Mouse (Mus musculus) regulatory T cell (primary cell): ENCODE data around the gene Egln1.

Source experiments
- in situ Hi-C: fragments of 300-600 bp; cut with MboI, MseI; formaldehyde crosslinking; loops from one replicate; pipeline ENCODE4 v1.15.1; 2025; ENCODE audit warnings: high pct_unique_total_duplicates

Egln1 gene

DNA sequence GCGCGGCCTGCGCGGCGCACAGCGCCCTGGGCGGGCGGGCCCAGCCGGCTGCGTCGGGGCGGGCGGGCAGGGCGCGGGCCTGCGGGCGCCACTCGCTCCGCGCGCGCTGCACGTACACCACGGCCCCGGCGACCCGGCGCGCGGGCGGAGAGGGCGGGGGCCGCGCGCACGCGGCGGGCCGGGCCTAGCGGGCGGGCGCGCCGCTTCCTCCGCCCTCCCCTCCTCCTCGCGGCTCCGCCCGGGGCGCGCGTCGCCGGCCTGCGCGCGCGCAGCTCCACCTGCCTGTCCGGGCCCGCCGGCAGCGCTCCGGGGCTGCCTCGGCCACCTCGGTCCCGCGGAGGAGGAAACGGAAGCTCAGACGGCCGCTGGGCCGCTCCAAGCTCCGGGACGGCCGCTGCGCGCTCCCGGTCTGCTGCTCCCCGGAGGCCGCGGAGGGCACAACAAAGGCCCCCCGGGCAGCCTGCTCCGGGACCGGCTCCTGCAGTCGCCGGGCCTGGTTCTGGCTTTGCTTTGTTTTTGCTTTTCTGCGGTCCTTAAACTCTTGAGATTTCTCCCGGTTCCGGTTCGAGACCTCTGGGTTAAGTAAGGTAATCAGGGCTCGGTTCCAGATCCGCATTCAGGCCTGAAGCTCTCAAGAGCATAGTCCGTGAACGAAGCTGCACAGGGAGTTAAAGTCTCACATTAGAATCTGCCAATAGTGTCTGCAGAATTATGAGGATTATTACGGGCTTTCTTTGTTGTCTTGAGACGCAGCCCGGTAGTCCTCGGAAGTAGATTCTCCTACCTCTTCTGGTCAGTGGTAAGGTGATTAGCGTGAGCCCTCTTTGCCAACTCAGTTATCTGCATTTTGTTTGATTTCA is at the start of gene Egln1:
TSS of gene Egln1 (minus strand) at position 116 of the 860 bp plus-strand sequence.
- in situ Hi-C loops = loop anchor here (5.0 kb wide), 1 partner anchor 88 kb away; no protein-coding TSS in a partner anchor

DNA sequence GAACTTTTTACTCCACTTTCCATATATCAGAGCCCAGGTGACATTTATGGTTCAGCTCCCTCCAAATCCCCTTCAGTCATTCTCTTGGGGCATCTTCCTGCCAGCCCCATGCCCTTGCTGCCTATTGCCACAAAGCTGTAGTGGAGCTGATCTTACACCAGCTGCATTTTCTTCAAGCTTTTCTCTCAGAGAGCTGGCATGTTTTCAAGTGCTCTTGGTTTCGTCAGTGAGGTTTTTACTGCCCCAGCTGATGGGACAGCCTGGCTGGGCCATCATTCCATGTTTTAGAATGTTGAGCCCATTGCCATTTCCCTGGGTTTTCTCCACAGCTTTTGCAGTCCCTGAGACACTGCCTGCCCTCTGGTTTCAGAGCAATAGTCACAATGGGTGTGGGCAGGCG is 46.7 kb upstream of the Egln1 start:
- in situ Hi-C loops = no loop called here

DNA sequence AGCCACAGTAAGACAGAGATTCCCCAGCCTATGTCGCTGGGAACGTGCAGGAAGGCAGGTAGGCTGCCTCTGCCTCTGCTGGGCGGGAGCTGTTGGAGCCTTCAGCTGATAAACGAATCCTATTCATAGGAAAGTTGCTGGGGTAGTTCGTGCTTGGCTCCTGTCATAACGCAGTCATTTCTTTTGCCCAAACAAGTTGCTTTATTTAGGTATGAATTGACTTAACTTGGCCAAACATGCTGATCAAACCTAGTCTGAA is 42.5 kb upstream of the Egln1 start:
- in situ Hi-C loops = no loop called here

DNA sequence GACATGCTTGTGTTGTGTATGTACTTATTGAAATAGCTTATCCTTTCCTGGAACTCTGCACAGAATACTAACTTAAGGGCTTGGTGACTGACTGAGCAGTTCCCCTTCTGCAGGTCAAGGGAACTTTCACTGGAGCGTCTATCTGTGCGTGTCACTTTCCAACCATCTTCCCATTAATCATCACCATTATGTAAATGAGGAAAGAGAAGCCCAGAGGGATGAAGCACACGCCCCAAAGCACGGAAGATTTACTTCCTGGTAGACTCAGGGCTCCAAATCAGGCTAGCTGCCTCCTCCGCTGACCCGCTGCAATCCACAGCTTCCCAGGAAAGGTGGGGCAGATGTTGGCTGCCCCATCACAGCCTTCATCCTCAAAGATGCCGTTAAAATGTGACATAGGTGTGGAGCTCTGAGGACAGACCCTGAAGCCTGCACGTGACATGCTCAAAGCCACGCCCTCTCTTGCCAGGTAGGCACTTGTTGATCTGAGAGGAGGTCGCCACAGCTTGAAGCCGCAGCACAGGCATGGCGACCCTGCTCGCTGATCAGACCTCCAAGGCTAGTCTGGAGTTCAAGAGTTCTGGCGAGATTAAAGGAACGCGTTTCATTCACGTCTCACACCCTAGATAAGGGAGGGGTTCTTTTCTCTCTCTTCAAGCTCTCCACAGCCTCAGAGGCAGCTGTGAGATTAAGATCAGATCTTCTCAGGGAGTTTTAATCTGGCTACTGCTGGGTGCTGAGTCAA is 42.0 kb upstream of the Egln1 start:
- in situ Hi-C loops = no loop called here

DNA sequence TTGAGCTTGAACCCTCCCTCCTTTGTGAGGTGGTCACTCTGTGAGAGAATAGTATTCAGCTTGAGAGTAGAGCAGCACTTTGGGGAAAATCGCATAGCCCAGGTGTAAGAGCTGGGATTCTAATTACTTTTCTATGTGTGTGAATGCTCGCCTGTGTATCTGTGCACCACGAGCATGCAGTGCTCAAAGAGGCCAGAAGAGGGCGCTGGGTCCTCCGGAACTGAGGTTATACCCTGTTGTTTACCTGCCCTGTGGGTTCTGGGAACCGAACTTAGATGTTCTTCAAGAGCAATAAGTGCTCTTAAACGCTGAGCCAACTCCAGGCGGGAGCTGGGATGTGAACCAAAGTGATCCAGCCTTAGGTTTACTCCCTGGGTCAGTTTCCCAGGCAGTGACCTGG is 31.7 kb upstream of the Egln1 start:
- in situ Hi-C loops = loop anchor here (10.0 kb wide), 1 partner anchor 1676 kb away; no protein-coding TSS in a partner anchor

DNA sequence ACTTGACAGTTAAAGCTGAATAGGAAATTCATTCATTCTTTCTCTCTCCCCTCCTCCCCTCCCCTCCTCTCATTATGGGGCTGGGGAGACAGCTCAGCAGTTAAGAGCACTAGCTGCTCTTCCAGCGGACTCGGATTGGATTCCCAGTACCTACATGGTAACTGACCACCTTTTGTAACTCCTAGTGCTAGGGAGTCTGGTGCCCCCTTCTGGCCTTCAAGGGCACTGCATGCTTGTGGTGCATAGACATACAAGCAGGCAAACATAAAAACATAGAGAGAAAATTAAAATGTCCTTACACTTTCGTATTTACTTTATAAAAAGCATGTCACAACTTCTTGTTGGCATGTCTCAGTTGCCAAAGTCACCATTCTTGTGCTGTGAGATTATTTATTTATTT is 30.9 kb upstream of the Egln1 start:
- in situ Hi-C loops = loop anchor here (10.0 kb wide), 1 partner anchor 1675 kb away; no protein-coding TSS in a partner anchor

DNA sequence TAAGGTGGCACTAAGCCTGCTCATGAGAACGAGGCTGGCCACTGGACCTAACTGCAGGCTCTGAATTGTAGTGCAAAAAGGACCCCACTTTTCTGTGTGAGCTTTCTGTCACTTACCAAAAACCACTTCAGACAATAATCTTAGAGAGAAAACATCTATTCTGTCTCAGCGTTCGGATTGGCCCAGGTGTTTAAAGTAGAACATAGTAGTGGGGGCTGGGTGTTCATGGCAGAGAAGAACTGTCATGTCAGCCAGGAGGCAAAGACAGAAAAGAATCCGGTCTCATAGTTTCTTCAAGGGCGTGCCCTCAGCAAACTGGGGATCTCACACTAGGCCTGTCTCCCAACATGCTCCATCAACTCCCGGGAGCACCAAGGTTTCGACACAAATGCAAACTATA is 28.9 kb upstream of the Egln1 start:
- in situ Hi-C loops = no loop called here

DNA sequence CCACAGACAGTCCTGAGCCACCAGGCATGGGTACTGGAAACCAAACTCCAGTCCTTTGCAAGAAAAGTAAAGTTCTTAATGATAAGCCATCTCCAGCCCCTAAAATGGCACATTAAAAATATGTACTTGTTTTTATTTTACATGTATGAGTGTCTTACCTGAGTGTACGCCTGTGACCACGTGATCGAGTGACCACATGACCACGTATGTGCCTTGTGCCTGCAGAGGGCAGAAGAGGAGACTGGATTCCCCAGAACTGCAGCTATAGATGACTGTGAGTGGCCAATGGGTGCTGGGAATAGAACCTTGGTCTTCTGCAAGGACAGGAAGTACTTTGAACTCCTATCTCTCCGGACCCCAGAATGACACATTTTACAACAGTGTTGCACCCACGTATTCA is 27.1 kb upstream of the Egln1 start:
- in situ Hi-C loops = no loop called here

DNA sequence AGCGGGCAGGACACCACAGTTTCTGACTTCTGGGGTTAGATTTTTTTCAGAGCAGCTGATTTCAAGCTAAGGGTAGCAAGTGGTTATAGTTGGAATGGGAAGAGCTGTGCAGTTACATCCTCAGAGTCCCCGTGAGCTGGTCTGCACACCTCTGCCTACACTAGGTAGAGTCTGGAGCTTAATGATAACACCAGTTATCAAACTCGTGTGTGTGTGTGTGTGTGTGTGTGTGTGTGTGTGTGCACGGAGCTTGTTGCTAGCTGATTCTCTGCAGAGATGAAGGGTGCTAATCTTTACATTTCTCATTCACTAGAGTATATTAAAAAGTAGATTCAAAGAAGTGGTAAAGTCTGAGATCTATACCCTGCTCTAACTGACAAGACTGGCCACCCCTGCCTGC is 25.1 kb upstream of the Egln1 start:
- in situ Hi-C loops = no loop called here

DNA sequence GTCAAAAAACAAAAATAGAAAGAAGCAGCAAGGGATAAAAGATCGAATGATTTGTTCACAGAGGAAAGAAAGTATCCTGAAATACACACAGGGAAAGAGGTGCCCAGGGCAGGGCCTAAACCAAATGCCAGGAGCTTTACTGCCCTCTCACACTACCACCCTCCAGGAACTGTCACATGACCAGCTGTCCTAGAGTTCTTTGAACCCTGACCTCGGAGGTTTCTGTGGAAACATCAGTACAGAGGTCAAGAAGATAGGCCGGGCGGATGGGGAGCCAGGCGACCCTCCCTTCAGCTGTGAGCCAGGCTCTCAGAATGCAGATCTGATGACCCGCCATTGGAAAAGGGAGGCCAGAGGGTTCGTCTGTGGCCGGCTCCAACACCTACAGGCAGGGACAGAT is 24.1 kb upstream of the Egln1 start:
- in situ Hi-C loops = no loop called here

DNA sequence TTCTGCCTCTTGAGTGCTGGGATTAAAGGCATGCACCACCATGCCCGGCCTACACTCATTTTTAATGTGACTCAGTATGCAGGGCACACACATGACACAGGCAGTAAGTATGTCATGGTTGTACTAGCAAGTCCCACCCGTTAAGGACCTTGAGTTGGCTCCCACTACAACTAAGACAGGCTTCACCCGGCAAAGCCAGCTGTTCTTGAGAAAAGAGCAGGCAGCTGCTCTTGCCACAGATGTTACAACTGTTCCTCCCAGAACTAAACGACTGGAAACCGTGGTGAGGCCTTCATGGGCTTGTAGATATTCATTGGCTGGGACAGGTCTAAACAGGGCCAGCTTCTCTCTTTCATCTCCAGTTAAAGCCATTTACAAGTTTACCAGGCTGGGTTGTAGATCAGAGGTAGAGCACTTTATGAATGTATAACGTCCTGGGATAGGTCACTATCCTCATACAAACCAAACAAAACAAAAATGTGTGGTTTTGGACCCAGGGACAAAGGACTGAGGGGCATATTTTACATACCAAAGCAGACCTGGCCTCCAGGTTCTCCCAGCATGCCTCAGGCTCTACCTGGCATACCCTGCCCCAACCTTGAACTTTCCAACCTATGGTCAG is 21.3 kb upstream of the Egln1 start:
- in situ Hi-C loops = no loop called here

DNA sequence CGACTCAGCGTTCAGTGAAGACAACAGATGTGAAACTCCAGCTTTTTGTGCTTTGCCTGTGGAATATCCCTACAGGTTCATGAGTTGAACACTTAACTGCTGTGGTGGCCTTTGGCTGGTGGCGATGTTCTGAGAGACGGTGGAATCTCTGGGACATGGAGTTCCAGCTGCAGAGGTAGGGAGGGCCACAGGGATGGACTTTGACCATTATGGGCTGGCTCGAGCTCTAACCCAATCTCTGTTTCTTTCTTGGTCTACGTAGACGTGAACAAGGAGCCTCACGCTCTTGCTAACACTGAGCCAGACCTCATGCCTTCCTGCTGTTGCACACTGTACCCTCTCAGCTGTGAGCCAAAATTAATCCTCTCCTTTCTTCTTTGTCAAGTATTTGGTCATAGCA is 15.8 kb upstream of the Egln1 start:
- in situ Hi-C loops = no loop called here

DNA sequence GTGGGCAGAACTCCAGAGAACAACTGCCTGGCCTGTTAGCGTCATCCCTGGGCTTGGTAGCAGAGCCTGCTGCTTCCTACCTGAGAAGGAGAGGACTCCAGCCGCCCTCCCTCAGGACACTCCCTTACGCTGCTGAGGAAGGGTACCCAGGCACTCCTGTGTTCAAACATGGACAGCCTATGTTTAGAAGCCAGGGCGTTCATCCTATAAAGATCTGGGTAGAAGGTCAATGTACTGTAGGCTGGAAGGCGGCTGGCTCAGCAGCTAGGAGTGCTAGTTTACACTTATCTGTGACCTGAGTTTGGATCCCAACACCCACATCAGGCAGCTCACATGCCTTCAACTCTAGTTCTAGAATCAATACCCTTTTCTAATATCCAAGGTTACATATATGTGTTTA is 14.1 kb upstream of the Egln1 start:
- in situ Hi-C loops = no loop called here

DNA sequence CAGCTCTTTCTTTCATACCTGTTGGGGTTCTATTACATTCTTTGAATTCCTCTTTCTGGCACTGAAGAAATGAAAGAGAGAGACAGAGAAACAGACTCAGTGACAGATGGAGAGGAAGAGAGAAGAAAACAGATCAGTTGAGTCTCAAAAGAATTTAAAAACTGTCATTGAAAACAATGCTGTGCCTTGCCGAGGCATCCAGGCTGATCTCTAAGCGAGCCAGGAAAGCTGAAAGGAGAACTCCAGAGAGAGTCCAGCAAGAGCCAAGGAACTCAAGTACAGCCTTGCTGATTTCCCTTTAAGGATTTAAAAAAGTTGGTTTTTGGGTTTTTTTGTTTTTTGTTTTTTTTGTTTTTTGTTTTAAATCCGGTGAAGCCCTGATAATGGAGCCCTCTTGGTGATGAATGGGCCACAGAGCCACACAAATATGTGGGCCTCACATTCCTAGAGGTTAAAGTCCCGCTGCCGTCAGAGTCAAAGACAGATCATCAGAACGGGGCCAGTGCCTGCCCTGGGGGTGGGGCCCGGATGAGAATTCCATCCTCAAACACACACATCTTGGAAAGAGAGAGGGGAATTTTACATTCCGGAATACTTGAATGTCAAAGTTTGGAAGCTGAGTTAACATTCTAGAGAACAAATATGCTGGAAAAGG is 11.2 kb upstream of the Egln1 start:
- in situ Hi-C loops = no loop called here

DNA sequence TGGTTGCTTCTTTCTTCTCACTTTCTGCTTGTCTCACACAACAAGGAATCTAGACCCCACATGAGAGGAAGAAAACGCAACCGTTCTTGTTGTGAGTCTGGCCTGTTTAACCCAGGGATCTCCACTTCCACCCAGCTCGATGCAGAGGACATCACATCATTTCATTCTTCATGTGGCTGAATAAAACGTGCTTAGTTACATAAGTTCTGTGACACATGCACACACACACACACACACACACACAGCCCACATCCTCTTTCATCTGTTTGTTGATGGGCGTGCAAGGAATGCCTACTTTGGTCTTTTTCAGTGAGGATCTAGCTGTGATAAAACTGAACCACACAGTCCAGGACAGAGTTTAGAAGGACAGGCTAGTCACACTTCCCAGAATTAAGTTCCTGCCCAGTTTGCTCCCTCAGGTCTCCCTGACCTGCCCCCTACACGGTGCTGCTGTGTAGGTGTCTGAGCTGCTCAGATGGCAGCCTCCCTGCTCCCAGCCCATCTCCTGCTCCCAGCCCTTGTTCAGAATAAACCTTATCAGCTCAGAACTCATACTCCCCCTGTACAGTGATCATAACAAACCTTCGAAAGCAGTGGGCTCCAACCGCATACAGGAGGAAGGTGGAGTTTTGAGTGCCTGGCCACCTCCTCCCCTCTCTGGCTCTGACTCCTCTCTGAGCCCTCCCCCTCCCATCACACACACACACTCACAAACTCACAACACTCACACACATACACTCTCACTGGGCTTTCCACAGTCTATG is 10.5 kb upstream of the Egln1 start:
- in situ Hi-C loops = no loop called here

DNA sequence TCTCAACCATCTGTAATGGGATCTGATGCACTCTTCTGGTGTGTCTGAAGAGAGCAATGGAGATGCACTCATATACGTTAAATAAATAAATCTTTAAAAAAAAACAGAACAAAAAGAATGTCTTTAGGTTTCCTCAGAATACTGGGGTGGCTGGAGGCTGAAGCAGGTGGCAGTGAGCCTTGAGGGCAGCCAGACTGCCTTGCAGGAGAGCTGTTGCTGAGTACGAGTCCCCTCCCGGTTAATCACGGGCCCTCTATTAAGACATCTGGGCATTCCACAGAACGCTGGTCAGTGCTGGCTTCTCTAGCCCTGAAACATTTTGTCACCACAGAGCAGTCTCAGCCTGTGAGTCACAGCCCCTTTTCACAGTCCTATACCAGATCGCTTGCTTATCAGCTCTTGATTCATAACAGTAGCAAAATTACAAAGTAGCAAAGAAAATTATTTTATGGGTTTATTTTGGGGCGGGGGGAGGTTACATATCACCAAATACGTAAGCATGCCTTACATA is 5.5 kb upstream of the Egln1 start:
- in situ Hi-C loops = loop anchor here (5.0 kb wide), 1 partner anchor 83 kb away; no protein-coding TSS in a partner anchor

DNA sequence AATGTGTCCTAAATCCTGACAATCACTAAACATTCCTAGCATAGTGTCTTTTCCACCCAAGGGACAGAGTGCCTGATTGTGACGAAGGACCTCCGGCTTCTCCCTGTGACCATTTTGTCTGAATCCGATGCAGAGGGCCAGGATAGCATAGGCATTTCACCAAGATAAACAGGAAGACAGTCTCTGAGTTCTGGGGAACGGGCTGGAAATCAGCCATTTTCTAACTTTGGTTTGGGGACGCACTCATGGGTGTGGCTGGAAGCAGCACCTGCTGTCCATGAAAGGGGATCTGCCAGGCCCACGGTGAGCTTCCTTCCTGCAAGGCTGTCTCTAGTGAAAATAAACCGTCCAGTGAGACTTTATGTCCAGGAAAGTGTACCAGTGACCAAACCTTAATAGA is 4.1 kb upstream of the Egln1 start:
- in situ Hi-C loops = loop anchor here (5.0 kb wide), 1 partner anchor 84 kb away; no protein-coding TSS in a partner anchor

DNA sequence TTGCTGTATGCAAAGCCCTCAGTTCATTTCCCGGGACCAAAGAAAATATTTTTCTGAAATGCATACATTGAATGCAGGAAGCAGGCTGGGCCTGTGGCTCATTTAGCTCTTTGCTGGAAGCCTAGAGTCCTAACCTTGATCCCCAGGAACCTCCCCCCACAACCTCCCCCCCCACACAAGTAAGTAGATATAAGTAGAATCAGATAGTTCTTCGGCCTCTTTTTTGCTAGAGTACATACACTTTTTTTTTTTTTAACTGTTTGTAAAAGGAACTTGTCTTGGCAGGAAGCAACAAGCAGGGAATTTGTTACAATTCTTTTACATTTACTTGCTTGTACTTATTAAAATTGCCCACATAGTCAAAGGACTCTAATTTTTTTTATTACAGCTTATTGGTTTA is 1.7 kb upstream of the Egln1 start:
- in situ Hi-C loops = loop anchor here (5.0 kb wide), 1 partner anchor 86 kb away; no protein-coding TSS in a partner anchor

DNA sequence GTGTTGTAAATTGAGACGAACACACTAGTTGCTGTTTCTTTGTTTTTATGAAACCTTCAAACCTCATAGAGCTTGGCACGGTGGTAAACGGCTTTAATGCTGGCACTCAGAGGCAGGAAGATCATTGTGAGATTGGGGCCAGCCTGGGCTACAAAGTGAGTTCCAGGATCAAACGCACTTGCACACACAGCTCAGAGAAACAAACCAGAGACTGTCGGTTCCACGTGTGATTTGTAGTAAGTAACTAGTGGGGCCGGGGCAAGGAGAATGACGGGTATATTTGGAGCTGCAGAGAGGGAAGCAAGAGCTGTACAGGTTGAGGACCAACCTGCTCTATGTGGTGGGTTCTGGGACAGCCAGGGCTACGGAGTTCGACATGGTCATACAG is 939 bp upstream of the Egln1 start:
- in situ Hi-C loops = loop anchor here (5.0 kb wide), 1 partner anchor 87 kb away; no protein-coding TSS in a partner anchor

DNA sequence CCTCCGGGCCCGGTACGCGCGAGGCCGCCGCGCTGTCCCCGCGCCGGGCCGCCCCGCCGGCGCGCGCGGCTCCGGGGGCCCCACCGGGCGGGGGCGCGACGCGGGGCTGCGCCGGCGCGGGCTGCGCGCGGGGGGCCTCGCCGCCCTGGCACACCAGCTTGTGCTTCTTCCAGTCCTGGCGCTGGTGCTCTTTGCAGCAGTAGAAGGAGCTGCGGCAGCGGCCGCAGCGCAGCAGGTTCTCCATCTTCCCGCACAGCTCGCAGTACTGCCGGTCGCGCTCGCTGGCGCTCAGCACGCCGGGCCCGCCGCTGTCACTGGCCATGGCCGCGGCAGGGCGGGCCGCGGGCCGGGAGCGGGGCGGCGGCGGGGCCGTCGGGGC is 402 bp downstream of the Egln1 start:
- in situ Hi-C loops = no loop called here
